Mouse (Mus musculus): Measurements from ENCODE around the gene Gm20388. TPM values are rescaled to one million over a fixed set of nuclear protein-coding genes. Genes with fewer than 3 reads are reported as not detected.
"Not testable (repeated sequence)": the region's sequence is repeated elsewhere in the genome, so short reads cannot be mapped to it uniquely, and the experiment has no call there.

Gene Gm20388
- total RNA-seq, 4 experiments from 2014 or later = 0.17 to 15.1 (median 6.6) TPM

GRCm38 (mm10) chr8:120723025-120723424 lies 812.4 kb downstream of the Gm20388 start:
- no peak for DNase-seq (ENCODE audit: low spot score in 2 of 2)

DNA sequence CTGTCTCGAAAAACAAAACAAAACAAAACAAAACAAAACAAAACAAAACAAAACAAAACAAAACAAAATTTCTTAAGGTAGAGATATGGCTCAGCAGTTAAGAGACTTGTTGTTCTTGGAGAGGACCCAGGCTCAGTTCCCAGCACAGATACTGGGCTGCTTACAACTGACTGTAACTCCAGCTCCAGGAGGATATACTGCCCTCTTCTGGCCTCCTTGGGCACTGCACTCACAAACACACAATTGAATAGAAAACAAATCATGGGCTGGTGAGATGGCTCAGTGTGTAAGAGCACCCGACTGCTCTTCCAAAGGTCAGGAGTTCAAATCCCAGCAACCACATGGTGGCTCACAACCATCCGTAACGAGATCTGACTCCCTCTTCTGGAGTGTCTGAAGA lies 813.5 kb downstream of the Gm20388 start:
- not testable (repeated sequence) for DNase-seq (ENCODE audit: low spot score in 2 of 2)

DNA sequence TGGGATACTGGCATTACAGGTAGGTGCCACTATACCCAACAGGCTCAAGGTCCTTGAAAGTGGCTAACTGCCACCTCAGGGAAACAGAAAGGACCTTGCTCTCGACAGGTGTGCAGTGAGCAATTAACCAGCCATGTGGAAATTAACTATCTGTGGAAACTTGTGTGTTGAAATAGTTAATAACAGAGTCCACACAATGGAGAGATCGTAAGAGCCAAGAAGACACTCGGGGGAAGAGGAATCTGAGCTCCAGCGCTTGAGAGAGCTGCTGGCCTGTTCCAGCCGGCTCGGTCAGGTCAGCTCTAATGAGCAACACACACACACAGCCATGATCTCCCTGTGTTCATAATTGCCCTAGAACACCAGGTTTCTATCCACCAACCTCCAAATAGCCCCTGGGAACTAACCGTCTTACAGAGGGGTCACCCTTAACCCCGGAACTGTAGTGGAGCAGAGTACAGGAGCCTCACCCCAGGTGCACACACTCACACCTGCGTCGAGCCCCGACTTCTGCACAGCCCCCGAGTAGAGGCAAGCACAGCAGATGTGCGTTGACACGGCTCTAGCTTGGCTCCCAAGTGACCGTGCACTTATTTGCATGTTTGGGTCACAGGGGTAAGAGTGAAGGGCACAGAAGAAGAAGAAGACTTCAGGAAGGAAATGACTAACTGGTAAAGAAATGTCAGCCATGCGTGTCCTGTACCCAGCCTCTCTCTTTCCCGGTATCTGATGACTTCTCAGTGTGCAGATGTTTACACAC lies 814.4 kb downstream of the Gm20388 start:
- no peak for DNase-seq (ENCODE audit: low spot score in 2 of 2)

DNA sequence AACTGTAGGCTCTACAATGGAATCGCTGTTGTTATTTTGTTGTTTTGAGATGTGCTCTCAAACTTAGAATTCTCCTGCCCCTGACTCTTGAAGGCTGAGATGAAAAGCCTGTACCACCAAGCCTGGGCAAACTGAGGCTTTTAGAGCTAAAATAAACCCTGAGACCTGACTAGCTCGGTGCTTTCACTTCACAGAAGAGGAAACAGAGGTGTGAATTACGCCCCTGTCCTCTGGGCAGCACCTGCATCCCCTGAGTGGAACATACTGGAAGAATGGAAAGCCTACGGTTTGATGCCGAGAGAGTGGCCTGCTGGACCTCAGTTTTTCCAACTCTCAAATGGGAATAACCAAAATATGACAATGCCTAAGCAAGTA lies 814.9 kb downstream of the Gm20388 start:
- DNase-seq (ENCODE audit: low spot score in 2 of 2) = no peak

DNA sequence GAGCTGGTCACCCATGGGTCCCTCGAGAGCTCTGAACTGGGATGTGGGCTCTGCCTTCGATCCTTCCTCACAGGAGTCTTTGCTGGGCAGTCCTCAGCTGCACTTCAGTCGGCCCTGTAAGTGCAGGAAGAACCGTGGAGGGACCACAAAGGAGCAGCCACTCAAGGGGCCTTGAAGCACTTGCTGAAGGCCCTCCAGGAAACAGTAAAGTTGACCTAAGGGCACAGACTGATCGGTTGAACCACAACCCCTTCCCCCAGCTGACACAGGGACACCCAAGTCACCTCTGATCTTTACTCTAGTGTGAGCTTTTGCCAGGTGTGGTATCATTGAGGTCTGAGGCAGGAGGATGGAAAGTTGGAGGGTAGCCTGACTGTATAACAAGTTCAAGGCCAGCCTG lies 815.4 kb downstream of the Gm20388 start:
- DNase-seq (ENCODE audit: low spot score in 2 of 2) = no peak

DNA sequence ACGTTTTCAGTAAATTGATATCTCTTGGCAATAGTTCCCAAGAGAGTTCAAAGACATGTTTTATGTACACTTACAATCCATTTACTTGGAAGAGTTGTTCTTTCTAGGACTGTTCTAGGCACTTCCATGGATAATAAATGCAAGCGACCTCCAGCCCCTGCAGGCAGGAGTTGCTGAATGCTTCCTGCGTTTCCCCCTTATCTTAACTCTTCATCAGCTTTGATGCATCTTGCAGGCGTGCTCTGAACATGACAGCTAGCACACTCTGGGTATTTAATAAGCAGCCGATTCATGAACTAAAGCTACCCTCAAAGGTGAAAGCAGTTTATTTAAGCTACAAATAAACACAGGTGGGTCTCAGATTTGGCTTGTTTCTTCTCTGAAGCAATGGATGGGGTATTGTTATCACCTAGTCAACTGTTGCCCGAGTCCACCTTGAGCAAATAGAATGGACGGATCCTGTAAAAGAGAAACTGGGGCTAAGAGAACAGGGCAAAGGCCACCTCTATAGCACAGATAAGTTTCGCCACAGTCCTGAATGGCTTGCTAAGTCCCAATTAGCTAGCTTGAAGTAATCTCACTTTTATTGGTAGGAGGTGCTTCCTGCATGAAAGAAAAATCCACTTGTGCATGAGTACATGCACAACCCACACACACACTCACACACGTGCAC lies 818.0 kb downstream of the Gm20388 start:
- DNase-seq (ENCODE audit: low spot score in 2 of 2) = no peak

- no peak for DNase-seq (ENCODE audit: low spot score in 2 of 2)
Measured at GRCm38 (mm10) chr8:120731582-120731981, 820.9 kb downstream of the Gm20388 start.

- no peak for DNase-seq (ENCODE audit: low spot score in 2 of 2)
Measured at GRCm38 (mm10) chr8:120732068-120732467, 821.4 kb downstream of the Gm20388 start.

DNA sequence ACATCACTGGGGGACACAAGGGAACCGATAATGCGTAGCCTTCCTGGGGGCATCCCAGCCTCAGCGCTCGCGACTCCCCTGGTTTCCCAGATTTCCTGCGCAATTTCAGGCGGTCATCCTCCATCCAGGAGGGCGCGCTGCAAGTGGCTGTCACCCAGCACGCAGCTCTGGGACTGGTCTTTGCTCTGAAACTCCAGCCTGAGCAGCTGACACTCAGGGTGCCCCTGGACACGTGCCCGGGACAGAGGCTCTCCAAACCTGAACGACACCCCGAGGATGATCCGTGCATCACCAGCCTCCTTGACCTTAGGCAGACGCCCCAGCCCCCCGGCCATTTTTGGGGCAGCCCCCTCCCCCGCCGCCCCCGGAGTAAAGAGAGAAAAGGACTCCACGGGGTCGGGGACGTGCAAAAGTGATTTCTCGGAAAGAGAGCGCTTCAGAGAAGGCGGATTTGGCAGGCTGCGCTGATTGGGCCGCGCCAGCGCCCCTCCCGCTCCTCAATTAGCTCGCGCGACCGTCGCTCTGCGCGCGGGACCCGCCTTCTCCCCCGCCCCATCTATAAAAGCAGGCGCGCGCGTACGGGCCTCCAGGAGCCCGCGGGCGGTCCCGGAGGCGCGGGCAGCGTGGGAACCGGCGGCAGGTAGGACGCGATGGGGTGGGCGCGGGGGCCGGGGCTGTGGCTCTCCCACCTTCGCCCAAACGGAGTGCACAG lies 825.3 kb downstream of the Gm20388 start, which contains the start of gene Irf8:
Irf8 (plus strand) TSS at position 589 of the 712 bp plus-strand sequence.
- peak; percentile 35 to 75 for DNase-seq (ENCODE audit: low spot score in 2 of 2)

GRCm38 (mm10) chr8:120736486-120736885 lies 825.8 kb downstream of the Gm20388 start:
- no peak for DNase-seq (ENCODE audit: low spot score in 2 of 2)

GRCm38 (mm10) chr8:120737166-120737565 lies 826.5 kb downstream of the Gm20388 start:
- no peak for DNase-seq (ENCODE audit: low spot score in 2 of 2)

DNA sequence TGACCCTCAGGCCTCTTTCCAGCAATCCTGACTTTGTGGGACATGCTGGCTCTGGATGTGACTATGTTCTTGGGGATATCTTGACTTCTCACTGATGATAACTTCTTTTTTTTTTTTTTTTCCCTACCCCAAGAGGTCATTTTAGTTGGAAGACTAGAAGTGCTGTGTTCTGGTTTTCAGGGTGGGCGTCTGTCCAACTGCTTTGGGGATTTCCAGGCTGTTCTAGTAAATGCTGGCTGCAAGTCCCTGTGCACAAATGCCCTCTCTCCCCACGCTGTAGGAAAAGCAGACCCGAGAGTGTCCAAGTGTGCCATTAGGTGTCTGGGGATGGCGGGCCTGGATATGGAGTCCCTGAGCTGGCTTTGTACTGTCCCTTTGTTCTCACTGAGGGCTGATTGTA lies 828.1 kb downstream of the Gm20388 start:
- DNase-seq (ENCODE audit: low spot score in 2 of 2) = no peak

- no peak for DNase-seq (ENCODE audit: low spot score in 2 of 2)
Measured at GRCm38 (mm10) chr8:120739526-120739925, 828.9 kb downstream of the Gm20388 start.

- no peak for DNase-seq (ENCODE audit: low spot score in 2 of 2)
Measured at GRCm38 (mm10) chr8:120740579-120740978, 829.9 kb downstream of the Gm20388 start.

DNA sequence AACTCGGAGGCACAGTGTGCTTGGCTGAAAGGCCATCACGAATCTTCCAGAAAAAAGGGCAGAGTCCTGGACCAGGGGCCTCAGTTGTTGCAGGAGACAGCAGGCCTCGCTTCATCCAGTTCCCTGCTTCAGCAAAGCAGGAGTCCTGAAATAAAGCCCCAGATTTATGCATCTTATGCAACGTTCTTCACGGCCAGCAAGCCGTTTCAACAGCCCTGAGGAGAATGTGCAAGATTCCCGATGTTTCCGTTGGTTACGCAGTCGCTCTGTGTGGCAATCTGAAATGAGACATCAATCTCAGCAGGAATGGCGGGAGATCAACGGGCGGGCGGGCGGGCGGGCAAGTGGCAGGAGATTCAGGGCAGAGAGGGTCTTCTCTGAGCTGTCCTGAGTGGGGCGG lies 830.4 kb downstream of the Gm20388 start:
- no peak for DNase-seq (ENCODE audit: low spot score in 2 of 2)

- no peak for DNase-seq (ENCODE audit: low spot score in 2 of 2)
Measured at GRCm38 (mm10) chr8:120741815-120742530, 831.3 kb downstream of the Gm20388 start.

DNA sequence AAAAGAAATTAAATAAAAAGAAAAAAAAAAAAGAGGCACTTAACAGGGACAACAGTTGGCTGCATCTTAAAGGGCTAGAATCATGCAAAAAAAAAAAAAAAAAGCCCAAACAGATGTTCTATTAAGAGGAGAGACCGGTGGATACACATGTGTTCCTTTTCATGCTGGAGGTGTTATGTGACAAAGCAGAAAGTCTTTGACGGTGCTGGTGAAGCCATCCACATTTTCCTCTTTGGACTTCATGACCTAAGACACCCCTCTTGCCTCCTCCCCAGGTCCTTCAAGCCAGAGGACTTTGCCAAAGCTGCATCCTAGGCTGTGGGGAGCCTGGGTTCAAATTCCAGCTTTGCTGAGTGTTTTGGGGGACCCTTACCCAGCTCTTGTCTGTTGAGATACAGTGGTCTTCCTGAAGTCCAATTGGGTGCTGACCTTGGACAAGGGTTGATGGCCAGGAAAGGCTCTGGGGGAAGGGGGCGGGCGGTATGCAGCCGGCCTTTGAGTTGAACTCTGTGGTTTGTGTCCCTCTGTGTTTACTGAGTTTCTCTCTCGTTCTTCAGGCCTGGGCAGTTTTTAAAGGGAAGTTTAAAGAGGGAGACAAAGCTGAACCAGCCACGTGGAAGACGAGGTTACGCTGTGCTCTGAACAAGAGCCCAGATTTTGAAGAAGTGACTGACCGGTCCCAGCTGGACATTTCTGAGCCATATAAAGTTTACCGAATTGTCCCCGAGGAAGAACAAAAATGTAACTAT lies 832.7 kb downstream of the Gm20388 start:
- DNase-seq (ENCODE audit: low spot score in 2 of 2) = no peak

DNA sequence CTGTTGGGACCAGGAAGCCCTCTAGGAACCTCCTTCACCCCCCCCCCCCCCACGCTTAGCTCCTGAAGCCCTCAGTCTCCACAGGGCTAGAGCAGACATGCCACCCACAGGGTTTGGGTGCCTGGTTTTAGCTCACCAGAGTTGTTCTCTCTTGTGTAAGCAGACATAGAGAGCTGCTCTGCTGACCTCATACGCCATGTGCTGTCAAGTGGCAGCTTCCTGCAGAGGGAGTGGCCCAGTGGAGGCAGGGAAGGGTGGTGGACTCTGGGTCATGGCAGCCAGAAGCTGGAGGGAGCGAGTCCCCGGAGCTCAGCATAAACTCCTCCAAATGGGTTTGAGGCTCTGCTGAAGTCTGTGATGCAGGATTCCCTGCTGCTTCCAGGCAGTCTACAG lies 833.3 kb downstream of the Gm20388 start:
- DNase-seq (ENCODE audit: low spot score in 2 of 2) = no peak

DNA sequence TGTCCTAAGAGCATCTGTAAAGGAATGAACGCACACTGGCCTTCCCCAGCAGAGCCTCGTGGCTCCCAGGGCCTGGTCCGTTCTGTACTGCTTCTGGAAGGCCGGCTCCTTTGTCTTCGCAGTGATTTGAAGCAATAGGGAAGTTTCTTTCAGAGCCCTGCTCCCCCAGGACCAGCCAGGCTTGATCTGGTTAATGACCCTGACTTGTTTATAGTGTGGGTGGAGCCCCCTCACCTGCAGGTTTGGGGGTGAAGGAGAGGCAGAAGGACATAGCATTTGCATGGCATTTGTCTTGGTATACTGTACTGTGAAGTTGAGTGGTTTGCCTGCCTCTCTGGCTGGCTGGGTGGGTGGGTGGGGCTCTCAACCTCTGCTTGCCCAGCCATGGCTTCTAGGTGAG lies 833.8 kb downstream of the Gm20388 start:
- no peak for DNase-seq (ENCODE audit: low spot score in 2 of 2)

DNA sequence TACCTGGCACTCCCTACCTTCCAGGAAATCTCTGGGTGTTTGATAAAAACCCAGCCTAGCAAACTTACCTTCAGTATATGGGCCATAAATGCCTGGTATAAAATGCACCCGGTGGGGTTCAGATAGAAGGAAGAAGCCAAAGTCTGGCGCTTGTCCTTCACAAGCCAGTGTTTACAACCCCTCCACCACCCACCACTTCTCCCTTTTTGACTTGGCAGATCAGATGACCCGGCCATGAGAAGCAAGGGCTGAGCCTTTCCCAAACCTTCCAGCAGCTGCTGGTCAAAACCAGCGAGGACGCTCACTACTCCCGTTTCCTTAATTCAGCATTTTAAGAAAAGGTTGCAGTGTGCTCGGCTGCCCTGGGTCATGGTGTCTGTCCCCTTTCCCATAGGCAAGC lies 834.6 kb downstream of the Gm20388 start:
- no peak for DNase-seq (ENCODE audit: low spot score in 2 of 2)
